Mouse (Mus musculus) brain, embryonic 14.5 days (tissue): ENCODE measurements around the gene Abhd17b.

Experiments used
- CTCF ChIP-seq: fragments of 200-500 bp; IDR thresholded peaks from 2 replicates; pipeline ENCODE4 v1.5.1; 2012; ENCODE audit warnings: inconsistent platforms, mild to moderate bottlenecking, moderate library complexity, borderline replicate concordance; ENCODE audit not compliant: insufficient read depth, insufficient read length; ENCODE audit errors: extremely low read depth
- POLR2A ChIP-seq: fragments of 200-500 bp; IDR thresholded peaks from 2 replicates; pipeline ENCODE4 v1.6.1; 2012; ENCODE audit warnings: mild to moderate bottlenecking, inconsistent platforms, borderline replicate concordance; ENCODE audit not compliant: poor library complexity, insufficient read depth, insufficient read length, severe bottlenecking; ENCODE audit errors: extremely low read depth

- TF ChIP-seq POLR2A (no peak), CTCF (no peak)
Measured at GRCm38 (mm10) chr19:21715515-21715914, 62.5 kb downstream of the Abhd17b start.
